Mouse (Mus musculus) adrenal gland, postnatal 25 days (tissue): Measurements from ENCODE around the gene Timmdc1. TPM values are rescaled to one million over a fixed set of nuclear protein-coding genes. Genes with fewer than 3 reads are reported as not detected.

Source experiments
- DNase-seq: peaks from one replicate; pipeline ENCODE4 v3.0.0; 2021; ENCODE audit warnings: mixed read lengths
- long read RNA-seq: library from polyadenylated mRNA; stranded (forward); transcript quantifications from one replicate; pipeline ENCODE4 v2.0.0, GENCODE M21; 2021
- total RNA-seq: library from RNA; stranded (reverse); gene quantifications from 2 replicates; pipeline ENCODE4 v1.2.3, GENCODE M21; 2021

Timmdc1 gene
- 39.1 and 44.3 TPM in 2 replicates for total RNA-seq
- long read RNA-seq, transcript Timmdc1-201 (7 exons, 1,573 nt), result major isoform, 27 of 32 reads
- long read RNA-seq, partial matches to known transcripts, result 1 of 32 reads
- long read RNA-seq, other reads (novel, unspliced or antisense), result 4 of 32 reads

DNA sequence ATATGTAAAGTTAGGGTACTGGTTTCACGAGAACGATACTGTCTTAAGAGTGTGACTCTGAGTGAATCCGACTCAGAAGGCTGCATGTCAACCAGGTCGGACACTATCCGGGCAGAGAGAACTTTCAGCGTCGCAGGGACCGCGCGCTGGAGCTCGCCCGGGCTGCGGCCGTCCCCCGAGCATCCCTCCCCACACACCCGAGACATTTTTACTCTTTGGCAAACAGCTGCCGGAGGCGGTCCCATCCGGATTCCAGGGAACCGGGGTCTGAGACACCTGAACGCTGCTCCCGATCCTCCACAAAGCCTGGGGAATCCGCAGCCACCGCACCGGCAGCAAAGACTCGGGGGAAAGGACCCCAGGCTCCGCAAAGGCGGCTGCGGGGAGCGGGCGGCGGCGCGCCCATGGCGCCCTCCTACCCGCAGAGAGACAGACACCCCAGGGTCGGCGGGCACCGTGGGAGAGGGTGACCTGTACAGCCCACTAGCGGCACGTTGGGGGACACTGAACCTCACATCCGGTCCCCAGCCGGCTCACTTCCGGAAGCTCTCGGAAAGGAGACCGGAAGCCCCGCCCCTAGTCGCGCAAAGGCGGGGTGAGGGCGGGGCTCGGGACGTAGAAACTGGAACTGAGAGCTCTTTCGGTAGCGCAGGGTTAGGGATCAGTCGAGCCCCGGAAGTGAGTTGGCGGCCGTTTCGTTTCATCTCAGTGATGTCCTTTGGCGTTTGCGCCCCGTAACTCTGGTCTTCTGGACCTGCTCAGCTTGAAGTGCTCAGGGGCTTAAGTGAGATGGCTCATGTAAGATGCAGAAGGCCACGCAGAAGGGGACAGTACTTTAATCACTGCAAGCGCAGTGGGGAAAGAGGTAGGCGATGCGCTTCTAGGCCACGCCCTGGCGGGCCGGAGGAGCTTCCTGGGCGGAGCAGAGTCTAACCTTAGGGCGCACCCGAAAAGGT is at the start of gene Timmdc1:
Timmdc1 (minus strand) TSS at position 535 of the 956 bp plus-strand sequence.
- peak; percentile 96 for DNase-seq

DNA sequence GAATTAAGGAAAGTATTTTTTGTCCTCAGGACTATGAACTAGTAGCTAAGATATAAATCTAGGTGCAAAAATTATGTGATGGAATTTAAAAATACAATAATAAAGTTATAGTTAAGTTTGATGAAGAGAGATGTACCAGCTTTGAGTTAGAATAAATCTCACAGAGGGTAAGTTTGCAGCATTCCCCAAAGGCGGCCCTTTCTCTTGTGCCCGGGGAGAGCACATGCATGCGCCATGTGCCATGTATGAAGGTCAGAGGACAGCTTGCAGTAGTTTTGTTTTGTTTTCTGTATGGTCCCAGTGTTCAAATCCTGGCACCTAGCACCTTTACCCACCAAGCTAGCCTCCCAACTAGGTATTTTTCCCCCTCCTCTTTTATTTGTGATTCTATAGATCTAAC is 49.0 kb upstream of the Timmdc1 start:
- DNase-seq, result no peak

DNA sequence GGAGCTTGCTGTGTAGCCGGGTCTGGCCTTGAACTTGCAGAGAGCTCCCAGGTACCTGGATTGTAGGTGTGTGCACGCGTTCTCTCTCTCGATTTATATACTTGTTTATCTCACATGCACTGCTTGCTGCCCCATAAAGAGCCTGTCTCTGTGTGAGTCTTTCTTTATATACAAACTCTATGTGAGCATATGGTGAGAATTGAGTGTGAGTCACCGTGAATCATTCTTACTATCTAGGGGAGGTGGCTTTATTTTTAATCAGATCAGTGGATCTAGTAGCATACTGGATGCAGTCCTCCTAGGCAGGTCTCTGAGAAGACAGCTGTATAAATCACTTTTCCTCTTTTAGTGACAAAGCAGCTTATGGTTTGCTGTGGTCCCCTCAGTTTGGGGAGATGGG is 45.7 kb upstream of the Timmdc1 start:
- DNase-seq, result no peak

DNA sequence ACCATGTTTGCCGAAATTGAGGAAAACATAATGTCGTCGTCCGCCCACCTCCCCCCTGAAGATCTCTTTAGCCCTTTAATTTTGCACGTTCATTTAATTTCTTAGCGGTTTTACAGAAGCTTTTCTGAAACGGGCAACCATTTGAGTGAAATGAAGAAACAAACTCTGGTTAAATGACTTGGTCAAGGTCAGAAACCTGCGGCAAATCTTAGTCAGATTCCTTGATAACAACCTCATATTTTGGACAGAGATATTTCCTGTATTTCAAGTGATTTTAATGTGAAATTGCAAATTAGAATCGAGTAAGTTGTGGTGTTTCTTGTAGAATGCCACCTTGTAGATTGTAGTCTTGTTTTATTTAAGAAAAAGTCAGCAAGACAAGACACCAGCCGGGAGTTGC is 41.1 kb upstream of the Timmdc1 start:
- no peak for DNase-seq

DNA sequence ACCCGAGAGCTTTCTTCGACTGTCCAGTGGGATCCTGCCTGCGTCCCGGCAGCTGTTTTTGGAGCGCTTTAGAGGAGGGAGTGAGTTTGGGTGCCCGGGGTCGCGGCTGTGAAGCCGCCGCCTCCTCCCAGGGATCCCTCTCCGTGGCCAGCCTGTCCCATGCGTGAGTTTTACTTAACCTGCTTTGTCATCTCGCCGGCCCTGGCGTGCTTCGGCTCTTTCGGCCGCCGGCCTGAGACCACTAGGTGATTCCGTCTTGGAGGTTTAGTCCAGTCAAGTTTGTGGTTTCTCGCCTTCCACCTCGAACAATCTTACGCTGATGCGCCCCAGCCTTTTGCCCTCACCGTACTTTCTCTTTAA is 40.5 kb upstream of the Timmdc1 start:
- no peak for DNase-seq

DNA sequence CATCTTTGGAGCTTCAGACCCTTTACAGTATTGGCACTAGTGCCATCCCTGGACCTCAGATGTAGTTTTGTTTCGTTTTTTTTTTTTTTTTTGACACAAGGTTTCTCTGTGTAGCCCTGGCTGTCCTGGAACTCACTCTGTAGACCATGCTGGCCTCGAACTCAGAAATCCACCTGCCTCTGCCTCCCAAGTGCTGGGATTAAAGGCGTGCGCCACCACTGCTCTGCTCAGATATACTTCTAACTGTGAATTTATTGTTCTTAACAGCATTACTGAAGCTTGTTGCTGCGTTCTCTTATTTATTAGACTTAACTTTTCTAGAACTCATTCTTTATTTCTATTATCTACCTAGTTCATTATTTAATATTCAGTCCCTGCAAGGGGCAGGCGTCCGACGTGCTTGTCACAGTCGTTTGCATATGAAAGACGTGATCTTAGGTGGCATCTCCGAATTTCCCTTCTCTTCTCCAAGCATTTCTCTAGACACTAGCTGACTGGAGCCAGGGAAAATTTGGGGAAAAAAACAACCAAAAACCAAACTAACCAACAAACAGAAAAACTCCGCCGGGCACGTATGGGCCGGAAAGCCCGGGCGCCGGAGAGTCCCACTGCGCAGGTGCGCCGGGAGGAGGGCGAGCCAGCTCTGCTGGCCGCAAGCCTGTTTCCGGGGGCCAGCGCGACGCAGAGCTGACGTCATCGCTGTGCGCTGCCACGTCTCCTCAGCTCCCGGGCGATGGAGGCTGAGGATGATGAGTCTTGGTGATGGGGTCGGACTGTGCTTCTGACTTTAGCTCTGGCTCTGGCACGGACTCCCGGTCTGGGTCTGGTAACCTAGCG is 39.9 kb upstream of the Timmdc1 start:
- DNase-seq, result peak; percentile 96

DNA sequence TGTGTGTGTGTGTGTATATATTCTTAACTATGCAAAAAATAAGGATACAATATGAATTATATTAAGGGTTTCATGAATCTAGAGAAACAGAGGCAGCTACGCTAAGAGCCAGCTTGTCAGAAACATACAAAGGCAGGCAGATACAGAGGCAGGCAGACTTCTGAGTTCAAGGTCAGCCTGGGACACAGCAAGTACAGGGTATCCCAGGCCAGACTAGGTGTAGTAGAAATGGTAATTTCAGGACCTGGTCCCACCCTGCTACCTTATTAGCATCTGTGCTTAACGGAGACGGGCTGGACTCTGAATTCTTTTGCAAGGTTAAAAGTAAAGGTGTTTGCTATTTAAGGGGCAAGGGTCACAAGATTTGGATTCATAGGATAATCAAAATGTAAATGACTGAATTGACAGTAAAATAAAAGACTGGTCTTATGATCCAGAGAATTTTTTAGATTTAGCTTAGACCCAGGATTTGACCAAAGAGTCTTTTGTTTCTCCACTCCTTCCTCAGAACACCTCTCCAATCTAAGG is 35.8 kb upstream of the Timmdc1 start, which contains the start of gene Tmem39a:
Tmem39a (plus strand) TSS at position 478 of the 528 bp plus-strand sequence.
- DNase-seq, result no peak

DNA sequence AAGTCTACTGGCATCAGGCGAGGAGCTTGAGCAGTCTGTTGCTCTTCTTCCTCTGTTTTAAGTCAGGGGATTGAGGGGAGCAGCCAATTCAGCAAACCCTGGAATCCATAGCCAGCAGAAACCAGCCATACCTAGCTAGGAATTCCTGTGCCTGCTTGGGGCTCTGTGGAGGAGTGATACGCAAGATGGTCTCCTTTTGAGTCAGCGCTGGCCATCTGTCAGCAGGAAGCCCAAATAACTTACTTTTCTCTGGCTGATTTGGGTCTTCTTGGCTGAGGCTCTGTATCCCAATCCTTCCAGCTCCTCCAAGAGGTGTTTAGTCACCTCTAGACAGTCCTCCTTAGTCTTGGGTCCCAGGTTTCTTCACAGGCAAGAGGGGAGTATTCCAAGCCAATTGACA is 33.5 kb upstream of the Timmdc1 start:
- DNase-seq, result no peak

DNA sequence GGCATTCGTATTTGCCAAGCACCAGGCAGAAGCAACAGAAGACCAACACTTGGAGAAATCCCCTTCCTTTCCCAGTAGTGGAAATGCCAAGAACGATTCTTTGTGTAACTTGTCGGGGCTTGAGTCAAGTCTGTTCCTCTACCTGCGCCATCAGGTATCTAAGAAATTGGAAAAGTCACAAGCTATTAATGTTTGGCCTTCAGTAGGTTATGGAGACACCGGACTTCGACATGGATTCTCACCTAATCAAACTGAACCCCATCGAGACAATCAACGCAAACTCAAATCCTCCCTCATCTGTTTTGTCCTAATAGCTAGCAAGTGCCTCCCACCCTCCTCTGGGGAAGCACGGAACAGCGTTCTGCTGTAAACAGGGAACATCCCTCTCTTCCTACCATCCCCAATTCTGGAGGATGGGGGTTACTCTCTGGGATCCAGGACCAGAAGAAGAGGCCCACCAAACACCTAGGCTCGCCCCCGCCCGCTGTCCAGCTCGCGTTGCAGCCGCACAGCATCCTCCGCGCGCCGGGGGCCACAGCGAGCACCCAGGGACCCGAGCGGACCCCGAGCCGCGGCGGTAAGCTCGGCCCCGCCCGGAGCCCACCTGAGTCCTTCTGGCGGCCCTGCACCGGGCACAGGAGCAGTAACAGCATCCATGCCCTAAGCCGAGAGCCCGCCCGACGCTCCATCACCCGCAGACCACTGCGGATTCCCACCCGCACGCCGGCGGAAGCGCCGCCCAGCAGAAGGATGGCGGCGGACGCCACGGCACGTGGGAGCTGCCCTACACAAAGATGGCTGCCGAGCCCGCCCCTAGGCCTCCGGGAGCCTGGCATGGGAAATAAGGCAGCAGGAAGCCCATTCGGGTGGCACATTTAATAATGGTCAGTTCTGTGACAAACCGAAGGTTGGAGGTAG is 27.3 kb upstream of the Timmdc1 start, which contains the start of gene Poglut1:
Poglut1 (minus strand) TSS at position 780 of the 918 bp plus-strand sequence.
- peak; percentile 79 for DNase-seq

DNA sequence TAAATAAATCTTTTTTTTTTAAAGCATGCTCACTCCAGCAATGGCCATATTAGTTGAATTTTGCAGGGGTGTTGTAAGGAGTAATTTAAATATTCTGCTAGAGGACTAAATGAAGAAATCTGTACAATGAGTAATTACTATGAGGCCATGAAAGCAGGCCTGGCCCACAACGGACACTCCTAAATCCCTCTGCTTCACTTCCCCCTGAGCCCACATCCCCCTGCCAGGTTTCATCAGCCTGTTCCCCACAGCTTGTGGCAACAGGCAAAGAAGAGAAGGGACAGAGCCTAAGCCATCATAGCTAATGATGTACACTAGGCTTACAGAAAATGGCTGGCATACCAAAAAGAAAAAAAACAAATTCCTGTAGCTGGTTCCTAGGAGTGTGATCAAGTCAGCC is 25.5 kb upstream of the Timmdc1 start:
- DNase-seq, result no peak

DNA sequence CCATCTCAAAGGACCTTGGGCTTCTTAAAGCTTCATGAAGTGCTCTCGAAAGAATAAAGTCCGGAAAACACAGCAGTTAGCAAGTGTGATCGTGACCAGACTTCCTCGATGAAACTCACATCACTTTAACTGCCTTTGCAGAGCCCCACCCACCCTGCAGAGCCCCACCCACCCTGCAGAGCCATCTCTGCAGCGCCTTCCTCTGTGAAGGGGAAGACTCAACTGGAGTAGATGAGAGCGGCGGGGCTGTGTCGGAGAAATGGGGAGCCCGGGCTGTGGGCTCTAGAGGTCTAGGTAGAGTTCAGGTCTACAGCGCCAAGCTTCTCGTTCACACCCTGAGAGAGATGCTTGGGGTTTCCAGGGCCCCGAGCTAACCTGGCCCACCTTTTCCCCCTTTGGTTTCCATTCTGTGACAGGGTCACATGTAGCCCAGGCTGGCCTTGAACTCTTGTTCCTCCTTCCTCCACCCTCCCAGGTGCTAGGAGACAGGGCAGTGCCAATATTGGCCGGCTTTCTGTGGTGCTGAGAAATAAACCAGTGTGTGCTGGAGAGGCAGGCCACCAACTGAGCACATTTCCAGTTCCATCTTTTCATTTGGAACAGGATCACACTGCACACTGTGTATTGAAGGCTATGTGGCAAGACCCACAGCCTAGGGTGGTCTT is 16.4 kb upstream of the Timmdc1 start:
- DNase-seq, result no peak

DNA sequence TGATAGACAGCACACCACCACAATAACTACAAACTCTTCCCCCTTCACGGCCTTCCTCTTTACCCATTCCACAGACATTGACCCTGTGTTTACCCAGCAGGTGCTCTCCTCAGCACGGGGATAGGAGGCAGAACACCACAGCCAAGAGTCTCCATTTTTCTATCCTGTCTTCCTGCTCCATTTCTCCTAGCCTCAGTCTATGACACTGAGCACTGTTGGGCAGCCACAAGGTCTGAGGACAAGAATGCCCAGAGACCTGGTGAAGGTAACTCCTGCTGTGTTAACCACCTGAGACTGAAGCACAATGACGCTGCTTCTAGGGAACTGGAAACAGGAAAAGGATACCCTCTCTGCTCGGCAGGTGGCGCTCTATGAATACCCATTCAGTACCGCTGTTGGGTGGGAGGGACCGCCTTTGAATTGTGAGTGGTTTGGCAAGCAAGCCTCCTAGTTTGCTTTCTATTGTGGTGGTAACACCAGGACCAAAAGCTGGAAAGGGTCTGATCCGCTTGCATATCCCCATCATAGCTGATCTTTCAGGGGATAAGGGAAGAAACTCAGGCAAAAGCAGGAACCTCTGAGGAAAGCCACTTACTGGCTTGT is 14.2 kb upstream of the Timmdc1 start:
- DNase-seq, result peak; percentile 77

DNA sequence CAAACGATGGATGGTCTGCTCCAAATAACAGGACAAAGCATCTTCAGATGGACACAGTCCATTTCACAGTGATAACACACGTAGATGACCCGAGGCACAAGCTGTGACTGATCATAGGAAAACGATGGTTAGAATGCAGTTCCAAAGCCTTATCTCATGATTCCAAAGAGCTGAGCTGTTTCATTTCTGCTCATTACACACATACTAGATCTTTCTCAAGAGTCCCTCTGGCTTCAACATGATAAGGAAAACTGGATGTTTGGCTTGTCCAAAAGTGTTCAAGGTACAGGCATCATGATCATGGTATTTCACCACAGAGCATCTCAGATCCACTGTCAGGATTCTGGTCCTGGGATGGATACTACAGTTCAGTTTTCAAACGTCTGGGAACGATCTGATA is 3.8 kb upstream of the Timmdc1 start:
- DNase-seq, result no peak

DNA sequence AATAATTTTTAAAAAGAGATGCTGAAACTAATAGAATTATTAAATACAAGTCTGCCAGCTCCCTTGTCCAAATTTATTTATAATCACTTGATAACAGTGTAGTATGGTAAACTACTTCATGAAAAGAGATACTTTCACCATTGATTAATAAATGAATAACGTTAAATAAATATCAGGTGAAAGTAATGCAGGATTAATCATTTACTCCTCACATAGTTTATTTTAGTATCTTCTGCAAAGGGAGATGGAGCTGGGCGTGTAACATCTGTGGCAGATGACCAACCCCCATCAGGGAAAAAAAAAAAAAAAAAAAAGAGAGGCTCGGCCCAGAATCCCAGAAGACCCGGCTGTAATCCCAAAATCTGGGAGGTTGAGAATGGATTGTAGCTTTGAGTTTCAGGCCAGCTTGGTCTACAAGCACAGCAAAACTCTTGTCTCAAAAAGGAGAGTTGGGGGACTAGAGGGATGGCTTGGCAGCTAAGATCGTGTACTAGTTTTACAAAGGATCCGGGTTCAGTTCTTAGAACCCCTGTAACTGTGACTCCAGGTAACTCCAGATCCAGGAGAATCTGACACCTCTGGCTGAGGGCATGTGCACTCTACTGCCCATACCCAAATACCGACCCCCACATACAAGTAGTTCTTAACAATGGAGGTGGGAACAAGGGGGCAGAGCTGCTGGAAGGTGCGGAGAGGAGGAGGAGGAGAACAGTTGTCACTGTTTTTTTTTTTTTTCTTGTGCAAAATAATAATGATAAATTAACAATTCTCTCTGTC is 1.1 kb downstream of the Timmdc1 start:
- no peak for DNase-seq

DNA sequence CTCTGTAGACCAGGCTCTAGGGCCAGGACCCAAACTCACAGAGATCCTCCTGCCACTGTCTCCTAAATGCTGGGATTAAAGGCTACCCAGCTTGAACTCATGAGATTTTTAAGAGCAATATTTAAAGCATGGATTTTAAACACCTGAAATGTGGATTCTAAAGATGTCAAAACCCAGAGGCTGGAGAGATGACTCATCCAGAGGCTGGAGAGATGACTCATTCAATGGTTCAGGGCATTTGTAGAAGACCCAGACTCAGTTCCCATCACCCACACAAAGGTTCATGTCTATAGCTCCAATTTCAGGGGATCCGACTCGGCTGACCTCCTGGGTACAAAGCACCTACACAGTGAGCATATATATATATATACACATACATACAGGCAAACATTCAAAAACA is 3.3 kb downstream of the Timmdc1 start:
- no peak for DNase-seq

DNA sequence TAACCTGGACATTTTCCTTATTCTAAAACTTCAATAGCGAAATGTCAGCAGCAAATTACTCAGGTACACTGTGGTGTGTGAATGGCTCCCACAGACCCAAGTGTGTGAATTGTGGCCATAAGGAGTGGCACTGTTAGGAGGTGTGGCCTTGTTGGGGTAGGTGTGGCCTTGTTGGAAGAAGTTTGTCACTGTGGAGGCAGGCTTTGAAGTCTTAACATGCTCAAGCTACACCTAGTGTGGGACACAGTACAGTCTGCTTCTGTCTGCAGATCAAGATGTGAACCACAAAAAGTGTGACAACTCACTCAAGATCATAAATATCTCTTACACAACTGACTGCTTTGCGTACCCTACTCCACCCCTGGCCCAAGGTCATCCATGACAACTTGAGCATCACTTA is 11.6 kb downstream of the Timmdc1 start:
- no peak for DNase-seq

DNA sequence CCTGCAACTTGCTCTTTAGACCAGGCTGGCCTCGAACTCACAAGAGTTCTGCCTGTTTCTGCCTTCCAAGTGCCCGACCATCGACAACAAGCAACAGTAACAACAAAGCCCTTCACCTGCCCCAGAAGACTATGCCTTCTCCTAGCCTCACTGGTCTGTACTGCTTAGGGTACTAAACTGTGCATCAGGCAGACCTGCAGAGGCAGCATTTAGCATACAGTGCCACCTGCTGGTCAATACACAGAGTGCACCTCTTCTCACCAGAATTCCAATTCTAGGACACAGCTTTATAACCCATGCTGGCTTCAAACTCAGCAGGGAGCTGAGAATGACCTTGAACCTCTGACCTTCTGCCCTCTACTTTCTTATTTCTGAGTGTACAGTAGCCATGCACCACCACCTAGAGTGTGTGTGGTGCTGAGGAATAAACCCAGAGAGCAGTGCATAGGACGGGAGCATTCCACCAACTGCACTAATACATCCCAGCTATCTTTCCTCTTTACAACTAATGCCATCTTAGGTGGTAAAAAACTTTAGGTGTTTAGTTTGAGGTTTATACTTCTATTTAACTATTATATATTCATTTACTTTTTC is 16.3 kb downstream of the Timmdc1 start:
- peak; percentile 50 for DNase-seq

DNA sequence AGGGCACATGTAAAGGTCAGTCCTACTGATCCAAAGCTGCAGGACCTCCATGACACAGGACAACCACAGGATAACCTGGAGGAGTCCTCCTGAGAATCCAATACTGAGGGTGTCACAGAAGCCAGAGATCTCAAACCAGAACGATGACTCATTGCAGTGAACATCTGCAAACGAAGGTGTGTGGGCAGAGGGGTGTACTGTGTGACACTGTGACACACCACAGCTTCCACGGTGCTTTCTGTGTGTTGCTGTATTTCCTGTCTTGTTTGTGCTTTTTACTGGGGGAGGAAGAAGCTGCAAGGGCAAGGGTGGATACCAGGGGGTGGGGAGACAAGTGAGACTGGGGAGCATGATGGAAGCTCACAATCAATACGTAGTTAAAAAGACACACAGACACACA is 18.9 kb downstream of the Timmdc1 start:
- no peak for DNase-seq

DNA sequence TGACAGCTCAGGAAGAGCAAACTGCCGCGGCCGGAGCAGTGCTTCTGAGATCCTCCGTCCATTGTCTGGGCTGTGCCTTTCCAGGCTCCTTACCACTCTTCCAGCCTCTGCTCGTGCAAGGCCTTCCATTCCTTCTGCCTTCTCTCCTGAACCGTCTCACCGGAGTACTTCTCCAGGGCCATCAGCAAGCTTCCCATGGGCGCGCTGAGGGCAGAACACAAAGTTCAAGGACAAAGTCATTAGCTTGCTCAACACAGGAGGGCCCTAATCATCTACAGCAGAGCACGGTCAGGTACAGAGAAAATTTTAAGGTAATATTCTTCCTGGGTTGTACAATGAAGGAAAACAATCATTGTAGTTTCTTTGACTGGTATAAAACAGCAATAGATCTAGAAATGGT is 20.0 kb downstream of the Timmdc1 start:
- no peak for DNase-seq
